Mouse (Mus musculus) CD8-positive naive resting alpha-beta T cell, adult 2 months (primary cell): ENCODE measurements around the gene Hsd17b14.
"Not testable (repeated sequence)": the region's sequence is repeated elsewhere in the genome, so short reads cannot be mapped to it uniquely, and the experiment has no call there.

Source experiments
- DNase-seq, 2 experiments: peaks; one replicate each; pipeline ENCODE4 v3.0.0; 2022; ENCODE audit warnings: low read depth in 2 of 2, low spot score in 2 of 2

Gene Hsd17b14

GRCm38 (mm10) chr7:45554744-45555143 is at the start of gene Hsd17b14:
Gene Hsd17b14, plus strand, starts transcription at chr7:45554893.
- DNase-seq: no peak

GRCm38 (mm10) chr7:45507583-45507982 is 47.1 kb upstream of the Hsd17b14 start:
- DNase-seq: no peak

- no peak for DNase-seq
Measured at GRCm38 (mm10) chr7:45508561-45508960, 46.1 kb upstream of the Hsd17b14 start.

GRCm38 (mm10) chr7:45509181-45509882 is 45.4 kb upstream of the Hsd17b14 start:
- DNase-seq: no peak

- peak; percentile 82 to 91 for DNase-seq
Measured at GRCm38 (mm10) chr7:45509912-45510787, 44.5 kb upstream of the Hsd17b14 start, which contains the start of gene Nucb1. Gene Nucb1, minus strand, starts transcription at chr7:45510406.

- DNase-seq: no peak
Measured at GRCm38 (mm10) chr7:45514411-45514810, 40.3 kb upstream of the Hsd17b14 start.

GRCm38 (mm10) chr7:45515436-45515835 is 39.3 kb upstream of the Hsd17b14 start:
- DNase-seq: no peak

GRCm38 (mm10) chr7:45516846-45517245 is 37.8 kb upstream of the Hsd17b14 start:
- DNase-seq: not testable (repeated sequence)

GRCm38 (mm10) chr7:45518618-45519017 is 36.1 kb upstream of the Hsd17b14 start:
- DNase-seq: no peak

- peak in 1 of 2 experiments; percentile 31 for DNase-seq
Measured at GRCm38 (mm10) chr7:45519345-45520120, 35.2 kb upstream of the Hsd17b14 start.

GRCm38 (mm10) chr7:45520605-45521004 is 34.1 kb upstream of the Hsd17b14 start:
- no peak for DNase-seq

GRCm38 (mm10) chr7:45521728-45522184 is 32.9 kb upstream of the Hsd17b14 start:
- DNase-seq: peak; percentile 87 to 92

- DNase-seq: no peak
Measured at GRCm38 (mm10) chr7:45522194-45522752, 32.4 kb upstream of the Hsd17b14 start.

GRCm38 (mm10) chr7:45522957-45523676 is 31.6 kb upstream of the Hsd17b14 start:
- DNase-seq: no peak

- no peak for DNase-seq
Measured at GRCm38 (mm10) chr7:45523678-45524170, 31.0 kb upstream of the Hsd17b14 start.

- DNase-seq: no peak
Measured at GRCm38 (mm10) chr7:45524841-45525621, 29.7 kb upstream of the Hsd17b14 start.

- peak; percentile 99 for DNase-seq
Measured at GRCm38 (mm10) chr7:45525809-45526473, 28.8 kb upstream of the Hsd17b14 start, which contains the start of the genes Ppp1r15a and Plekha4. Gene Ppp1r15a, minus strand, starts transcription at chr7:45526268. Gene Plekha4, plus strand, starts transcription at chr7:45526330.

GRCm38 (mm10) chr7:45526474-45527120 is 28.1 kb upstream of the Hsd17b14 start:
- DNase-seq: peak in 1 of 2 experiments; percentile 31
